Mouse (Mus musculus): ENCODE results near the gene Mob1b.

Mob1b gene

GRCm38 (mm10) chr5:88720116-88721002 is at the start of gene Mob1b:
Gene Mob1b, plus strand, starts transcription at chr5:88720855.
- in situ Hi-C loops (cut with MboI) = no loop called here

- in situ Hi-C loops (cut with MboI) = no loop called here
These were observed 45.8 kb upstream of the Mob1b start for GRCm38 (mm10) chr5:88674703-88675442.

GRCm38 (mm10) chr5:88675443-88676387 is 44.9 kb upstream of the Mob1b start, which contains the start of gene Grsf1:
Gene Grsf1, minus strand, starts transcription at chr5:88676171.
- in situ Hi-C loops (cut with MboI) = no loop called here

GRCm38 (mm10) chr5:88678929-88679328 is 41.7 kb upstream of the Mob1b start:
- in situ Hi-C loops (cut with MboI) = no loop called here

GRCm38 (mm10) chr5:88679341-88679740 is 41.3 kb upstream of the Mob1b start:
- in situ Hi-C loops (cut with MboI) = no loop called here

GRCm38 (mm10) chr5:88680567-88680966 is 40.1 kb upstream of the Mob1b start:
- in situ Hi-C loops (cut with MboI) = no loop called here

- in situ Hi-C loops (cut with MboI) = no loop called here
These were observed 36.9 kb upstream of the Mob1b start for GRCm38 (mm10) chr5:88683706-88684105.

GRCm38 (mm10) chr5:88684226-88684625 is 36.4 kb upstream of the Mob1b start:
- in situ Hi-C loops (cut with MboI) = no loop called here

- in situ Hi-C loops (cut with MboI) = no loop called here
These were observed 35.3 kb upstream of the Mob1b start for GRCm38 (mm10) chr5:88685306-88685705.

GRCm38 (mm10) chr5:88685745-88686299 is 34.8 kb upstream of the Mob1b start:
- in situ Hi-C loops (cut with MboI) = no loop called here

- in situ Hi-C loops (cut with MboI) = no loop called here
These were observed 32.7 kb upstream of the Mob1b start for GRCm38 (mm10) chr5:88687996-88688406.

- in situ Hi-C loops (cut with MboI) = no loop called here
These were observed 32.0 kb upstream of the Mob1b start for GRCm38 (mm10) chr5:88688583-88689187.

- in situ Hi-C loops (cut with MboI) = no loop called here
These were observed 31.2 kb upstream of the Mob1b start for GRCm38 (mm10) chr5:88689279-88689938.

- in situ Hi-C loops (cut with MboI) = no loop called here
These were observed 29.8 kb upstream of the Mob1b start for GRCm38 (mm10) chr5:88690681-88691505.

- in situ Hi-C loops (cut with MboI) = no loop called here
These were observed 29.1 kb upstream of the Mob1b start for GRCm38 (mm10) chr5:88691506-88692095.

- in situ Hi-C loops (cut with MboI) = no loop called here
These were observed 28.1 kb upstream of the Mob1b start for GRCm38 (mm10) chr5:88692586-88692985.

- in situ Hi-C loops (cut with MboI) = no loop called here
These were observed 27.6 kb upstream of the Mob1b start for GRCm38 (mm10) chr5:88693057-88693456.

- in situ Hi-C loops (cut with MboI) = no loop called here
These were observed 23.4 kb upstream of the Mob1b start for GRCm38 (mm10) chr5:88697291-88697690.

- in situ Hi-C loops (cut with MboI) = no loop called here
These were observed 21.3 kb upstream of the Mob1b start for GRCm38 (mm10) chr5:88699251-88699913.

Measured in mature B cell (primary cell).